Mouse (Mus musculus) liver, adult 2 months (tissue): Measurements from ENCODE around the gene Slc6a17.

Source experiments
- CTCF ChIP-seq: fragments of 200-500 bp; IDR thresholded peaks from 2 replicates; pipeline ENCODE4 v1.5.1; 2011; ENCODE audit warnings: low read depth, low read length, control low read depth
- POLR2A ChIP-seq: fragments of 200-500 bp; IDR thresholded peaks from 2 replicates; pipeline ENCODE4 v1.6.1; 2011; ENCODE audit warnings: low read length, control low read depth; ENCODE audit not compliant: insufficient read depth; ENCODE audit errors: extremely low read depth

DNA sequence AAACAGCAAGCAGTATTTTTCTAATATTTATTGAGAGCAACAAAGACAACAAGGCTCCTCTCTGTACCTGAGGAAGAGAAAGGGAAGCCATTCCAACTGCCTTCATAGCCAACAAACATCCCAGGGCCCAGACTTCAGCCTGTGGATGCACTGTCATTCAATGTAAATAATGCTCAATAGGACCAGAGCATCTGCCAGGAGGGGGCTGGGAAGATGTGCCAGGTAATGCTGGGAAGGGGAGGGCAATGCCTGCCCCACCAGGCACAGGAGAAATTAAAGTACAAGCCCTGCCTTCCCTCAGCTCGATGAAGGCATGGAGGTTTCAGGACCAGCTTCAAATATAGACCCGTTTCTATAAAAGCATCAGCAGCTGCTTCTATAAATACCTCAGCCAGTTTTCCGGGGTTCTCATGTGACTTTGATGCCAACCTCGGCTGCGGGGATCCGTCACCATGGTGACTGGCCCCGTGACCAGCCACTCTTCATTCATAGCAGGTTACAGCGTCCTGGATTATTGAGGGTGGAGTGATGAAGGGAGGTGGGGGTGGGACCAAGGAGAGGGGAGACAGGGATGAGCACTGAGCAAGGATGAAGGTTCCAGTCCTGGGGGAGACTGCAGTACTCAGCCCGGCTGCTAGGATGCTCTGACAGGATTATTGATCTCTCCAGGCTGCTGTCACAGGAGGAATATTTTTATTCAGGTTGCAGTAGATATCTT lies 10.7 kb upstream of the Slc6a17 start:
- TF ChIP-seq POLR2A, result no peak
- no peak for TF ChIP-seq CTCF
